Mouse (Mus musculus) lung, adult 2 months (tissue): ENCODE measurements around the gene Gli3. TPM values are rescaled to one million over a fixed set of nuclear protein-coding genes. Genes with fewer than 3 reads are reported as not detected.

Experiments used
- DNase-seq: peaks from one replicate; pipeline ENCODE4 v3.0.0; 2022
- H3K4me1 ChIP-seq: fragments of 200-500 bp; 2 replicates; pipeline ENCODE4 v1.6.1; 2011; ENCODE audit warnings: low read length; ENCODE audit not compliant: control insufficient read depth, insufficient read depth
- H3K4me3 ChIP-seq: fragments of 200-500 bp; replicated peaks from 2 replicates; pipeline ENCODE3; 2011; ENCODE audit warnings: low read depth, mild to moderate bottlenecking, control low read depth, low read length; ENCODE audit errors: extremely low read depth
- CTCF ChIP-seq: fragments of 200-500 bp; IDR thresholded peaks from 2 replicates; pipeline ENCODE4 v1.5.1; 2011; ENCODE audit warnings: mild to moderate bottlenecking, low read length, control low read depth; ENCODE audit not compliant: insufficient read depth
- POLR2A ChIP-seq: fragments of 200-500 bp; IDR thresholded peaks from 2 replicates; pipeline ENCODE4 v1.6.1; 2011; ENCODE audit warnings: low read depth, mild to moderate bottlenecking, control low read depth, low read length, borderline replicate concordance; ENCODE audit errors: extremely low read depth
- WGBS: fragments of 180-500 bp; shearing (Covaris S2); methylation state at CpG from one replicate; pipeline ENCODE4 v1.1.7; 2018; 5-methylcytosine and 5-hydroxymethylcytosine counted together
- polyA plus RNA-seq: library from polyadenylated mRNA; depleted of rRNA; stranded (reverse); fragments of >200 nt; gene quantifications from 2 replicates; pipeline ENCODE4 v1.2.3, GENCODE M21; 2012

Gene Gli3
- polyA plus RNA-seq, 1 experiment = 2.4 TPM

- DNase-seq = no peak
- TF ChIP-seq POLR2A (no peak), CTCF (no peak)
- no peaks in the 10 kb centered on the region for H3K4me1 ChIP-seq
- no peak overlapping the region for H3K4me3 ChIP-seq
These were observed 229.4 kb downstream of the Gli3 start for GRCm38 (mm10) chr13:15692465-15692809.

DNA sequence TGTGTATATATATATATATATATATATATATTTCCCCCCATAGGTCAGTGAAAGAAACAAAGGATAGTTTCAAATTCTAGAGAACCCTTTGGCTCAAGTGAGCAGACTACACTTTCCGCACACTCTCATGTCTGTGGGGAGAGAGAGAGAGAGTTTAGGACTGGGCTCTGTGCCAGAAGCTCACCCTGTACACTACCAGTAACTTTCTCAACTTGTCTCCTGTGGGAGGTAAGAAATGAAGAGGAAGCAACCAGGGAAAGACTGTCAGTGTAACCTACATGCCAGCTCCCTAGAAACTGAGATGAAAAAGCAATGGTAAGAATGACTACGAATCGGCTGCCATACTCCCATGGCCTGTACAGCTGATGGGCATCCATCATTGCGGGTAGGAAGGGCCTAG lies 235.2 kb downstream of the Gli3 start:
- no peak overlapping the region for H3K4me3 ChIP-seq
- no peak for DNase-seq
- no peaks in the 10 kb centered on the region for H3K4me1 ChIP-seq
- TF ChIP-seq POLR2A (no peak), CTCF (no peak)
- WGBS = 82% methylated on average over 4 of the region's 4 CpGs

GRCm38 (mm10) chr13:15699116-15699515 lies 236.1 kb downstream of the Gli3 start:
- H3K4me1 ChIP-seq = no peaks in the 10 kb centered on the region
- DNase-seq = no peak
- 82% methylated on average over 6 of the region's 6 CpGs for WGBS
- no peak overlapping the region for H3K4me3 ChIP-seq
- TF ChIP-seq CTCF (no peak), POLR2A (no peak)

DNA sequence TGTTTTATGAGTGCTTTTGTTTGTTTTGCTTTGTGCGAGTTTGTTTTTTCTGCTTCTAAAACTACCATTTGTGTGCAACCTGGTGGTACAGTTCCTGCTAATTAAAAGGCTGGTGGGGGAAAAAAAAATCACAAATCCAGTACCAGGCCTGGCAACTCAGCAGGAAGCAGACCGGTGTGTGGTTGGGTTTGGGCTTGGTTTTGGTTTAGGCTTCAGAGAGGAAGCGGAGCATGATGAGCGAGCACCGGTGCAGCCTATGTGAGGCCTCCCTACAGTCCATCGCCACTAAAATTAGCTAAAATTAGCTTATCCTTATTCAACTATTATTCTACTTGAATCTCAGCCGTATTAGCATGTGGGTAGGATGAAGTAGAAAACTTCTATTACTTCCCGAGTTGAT lies 241.6 kb downstream of the Gli3 start:
- TF ChIP-seq CTCF (no peak), POLR2A (no peak)
- Histone ChIP-seq H3K4me1 (peaks cover 3% of the 10 kb centered on the region; the same call in 1 of the 2 replicates), H3K4me3 (no peak overlapping the region)
- 79% methylated on average over 8 of the region's 8 CpGs for WGBS
- no peak for DNase-seq

- TF ChIP-seq POLR2A (no peak), CTCF (0 out of 2 replicates have a peak, but pooled peaks have one; percentile 14)
- peaks cover 3% of the 10 kb centered on the region; the same call in 1 of the 2 replicates for H3K4me1 ChIP-seq
- DNase-seq = peak; percentile 19
- 51% methylated on average over 4 of the region's 4 CpGs for WGBS
- no peak overlapping the region for H3K4me3 ChIP-seq
These were observed 244.4 kb downstream of the Gli3 start for GRCm38 (mm10) chr13:15707481-15707881.

DNA sequence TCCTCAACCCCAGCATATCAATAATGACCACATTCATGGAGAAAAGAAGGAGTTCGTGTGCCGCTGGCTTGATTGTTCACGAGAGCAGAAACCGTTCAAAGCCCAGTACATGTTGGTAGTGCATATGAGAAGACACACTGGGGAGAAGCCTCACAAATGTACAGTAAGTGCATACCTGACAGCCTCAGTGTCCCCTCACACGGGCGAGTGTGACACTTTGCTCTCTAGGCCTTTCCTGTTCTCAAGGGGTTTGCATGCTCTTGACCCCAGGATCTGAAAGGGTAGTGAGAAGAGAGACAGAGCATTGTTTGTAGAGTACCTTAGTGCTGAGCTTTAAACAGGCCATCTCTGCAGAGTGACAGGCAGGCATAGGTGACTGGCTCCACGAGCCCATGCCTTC lies 250.5 kb downstream of the Gli3 start:
- Histone ChIP-seq H3K4me1 (no peaks in the 10 kb centered on the region), H3K4me3 (no peak overlapping the region)
- DNase-seq = no peak
- WGBS = 87% methylated on average over 7 of the region's 7 CpGs
- no peak for TF ChIP-seq POLR2A
- TF ChIP-seq CTCF = no peak

DNA sequence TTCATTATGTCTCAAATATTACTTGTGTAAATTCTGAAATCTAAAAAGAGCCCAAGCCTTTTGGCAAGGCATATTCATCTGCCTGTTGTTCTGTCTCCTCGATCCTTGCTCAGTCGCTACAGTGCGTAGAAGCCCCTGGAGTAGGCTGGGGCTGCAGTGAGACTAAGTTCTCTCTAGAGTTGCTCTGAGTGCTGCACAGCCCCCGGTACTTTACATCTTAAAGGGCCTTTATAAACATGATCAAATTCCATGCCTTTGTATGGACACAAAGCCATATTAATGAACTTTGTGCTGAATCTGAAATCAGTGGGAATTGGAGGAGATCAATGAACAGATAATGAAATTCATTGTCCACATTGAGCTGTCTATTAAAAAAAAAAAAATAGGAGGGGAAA lies 251.3 kb downstream of the Gli3 start:
- WGBS = 86% methylated on average over 4 of the region's 4 CpGs
- H3K4me3 ChIP-seq = no peak overlapping the region
- TF ChIP-seq POLR2A (no peak), CTCF (no peak)
- no peaks in the 10 kb centered on the region for H3K4me1 ChIP-seq
- no peak for DNase-seq

GRCm38 (mm10) chr13:15714726-15715437 lies 251.8 kb downstream of the Gli3 start:
- TF ChIP-seq POLR2A = no peak
- peak; percentile 10; the same call in 1 of the 2 replicates for TF ChIP-seq CTCF
- 47% methylated on average over 8 of the region's 8 CpGs for WGBS
- DNase-seq = peak; percentile 36

GRCm38 (mm10) chr13:15721446-15721845 lies 258.4 kb downstream of the Gli3 start:
- 84% methylated on average over 1 of the region's 1 CpGs for WGBS
- no peaks in the 10 kb centered on the region for H3K4me1 ChIP-seq
- TF ChIP-seq POLR2A (no peak), CTCF (no peak)
- no peak for DNase-seq
- no peak overlapping the region for H3K4me3 ChIP-seq

More at GRCm38 (mm10) chr13:15714726-15715437, 251.8 kb downstream of the Gli3 start:
- Histone ChIP-seq H3K4me1 (no peaks in the 10 kb centered on the region), H3K4me3 (no peak overlapping the region)

DNA sequence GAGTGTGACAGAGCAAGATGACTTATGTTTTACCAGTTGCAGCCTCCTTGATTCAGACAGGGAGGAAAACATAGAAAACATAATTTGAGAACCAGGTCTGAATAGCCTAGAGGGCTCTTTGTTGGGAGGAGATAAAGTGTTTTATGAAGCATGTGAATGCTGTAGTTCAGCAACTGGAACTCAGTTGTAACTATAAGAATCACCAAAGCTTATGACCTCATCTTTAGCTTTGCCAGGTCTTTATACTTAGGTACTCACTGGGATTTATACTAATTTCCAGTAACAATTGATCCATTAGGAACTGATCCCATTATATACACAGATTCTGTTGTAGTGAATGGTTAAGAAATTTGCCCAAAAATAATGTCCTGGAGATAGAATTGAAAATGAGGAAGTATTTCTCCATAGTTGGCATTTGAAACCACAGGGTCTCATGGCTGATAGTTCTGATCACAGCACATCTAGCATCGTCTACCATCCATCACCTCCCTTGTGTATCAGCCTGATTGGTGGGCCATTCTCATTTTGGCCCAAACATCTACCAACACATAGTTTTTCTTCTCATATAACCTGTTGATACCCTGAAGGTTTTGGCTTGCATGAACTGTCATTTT lies 259.8 kb downstream of the Gli3 start:
- WGBS = 69% methylated on average over 1 of the region's 1 CpGs
- DNase-seq = no peak
- Histone ChIP-seq H3K4me3 (no peak overlapping the region), H3K4me1 (no peaks in the 10 kb centered on the region)
- TF ChIP-seq CTCF = no peak
- no peak for TF ChIP-seq POLR2A
